Mouse (Mus musculus) cerebellum, adult 2 months (tissue): ENCODE measurements around the gene 6030408B16Rik.

Source experiments
- CTCF ChIP-seq: fragments of 200-500 bp; IDR thresholded peaks from 2 replicates; pipeline ENCODE4 v1.5.1; 2011; ENCODE audit warnings: low read depth, mild to moderate bottlenecking, control low read depth, low read length, moderate library complexity, borderline replicate concordance; ENCODE audit not compliant: insufficient read depth
- POLR2A ChIP-seq: fragments of 200-500 bp; IDR thresholded peaks from 2 replicates; pipeline ENCODE4 v1.6.1; 2011; ENCODE audit warnings: low read length, control low read depth, borderline replicate concordance; ENCODE audit not compliant: insufficient read depth

DNA sequence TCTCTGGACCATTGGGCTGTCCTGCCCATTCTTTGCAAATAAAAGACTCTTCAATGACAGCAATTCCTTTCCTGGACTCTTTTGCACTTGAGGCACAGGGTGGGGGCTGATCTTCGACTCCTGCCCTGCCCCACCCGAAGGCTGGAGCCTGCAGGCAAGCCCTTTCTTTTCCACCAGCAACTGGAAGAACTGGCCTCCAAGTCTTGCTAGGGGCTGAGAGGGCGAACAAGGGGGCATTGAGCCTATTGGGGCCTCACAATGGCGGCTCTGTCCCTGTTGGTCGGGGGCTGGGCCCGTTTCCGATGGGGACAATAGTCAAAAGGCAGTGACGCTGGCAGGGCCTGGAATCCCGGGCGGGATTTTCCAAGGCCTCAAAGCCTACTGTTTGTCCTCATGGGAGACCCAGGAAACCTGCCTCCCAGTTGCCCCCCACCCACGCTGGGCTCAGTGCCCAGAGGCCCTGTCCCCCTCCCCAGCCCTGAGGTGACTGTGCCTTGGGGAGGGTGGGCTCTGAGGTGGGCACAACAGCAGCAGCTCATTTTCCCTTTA is 15.6 kb upstream of the 6030408B16Rik start:
- TF ChIP-seq POLR2A (no peak), CTCF (no peak)
